Mouse (Mus musculus): ENCODE results near the gene Rsph14.

DNA sequence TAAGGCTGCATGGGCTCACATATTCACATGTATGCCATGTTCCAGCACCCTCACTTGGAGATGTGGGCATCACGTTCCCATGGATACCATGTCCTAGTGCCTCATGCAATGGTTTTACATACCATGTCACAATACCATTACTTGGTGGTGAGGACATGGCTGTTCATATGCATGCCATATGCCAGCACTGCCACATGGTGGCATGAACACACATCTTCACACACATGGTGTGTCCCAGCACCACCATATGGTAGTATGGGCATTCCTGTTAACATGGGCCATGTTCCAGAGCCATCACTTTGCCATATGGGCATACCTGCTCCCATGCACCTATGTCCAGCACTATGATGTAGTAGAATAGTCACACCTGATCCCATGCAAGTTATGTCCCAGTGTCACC, 91.6 kb downstream of the Rsph14 start:
- TF ChIP-seq POLR2A (IDR thresholded peaks at IDR 0.05; ENCODE audit: extremely low read depth, insufficient read depth, low read length) (no peak), CTCF (IDR thresholded peaks at IDR 0.05; ENCODE audit: extremely low read depth, insufficient read depth, low read length) (0 out of 2 replicates have a peak, but pooled peaks have one; percentile 12)

Measured in cortical plate, adult 2 months (tissue).